Mouse (Mus musculus) kidney, adult 10 weeks (tissue): ENCODE measurements around the gene Frem2. TPM values are rescaled to one million over a fixed set of nuclear protein-coding genes. Genes with fewer than 3 reads are reported as not detected.

Source experiments
- polyA plus RNA-seq: library from polyadenylated mRNA; stranded (reverse); fragments of 350-450 nt; fragmentation: Illumina TruSeq; extraction: RNeasy Lipid Tissue Mini Kit (QIAGEN cat#74804); gene quantifications from one replicate; pipeline ENCODE4 v1.2.3, GENCODE M21; 2014; ENCODE audit warnings: low read depth, low replicate concordance

Frem2 gene
- polyA plus RNA-seq, result 2.6 TPM

DNA sequence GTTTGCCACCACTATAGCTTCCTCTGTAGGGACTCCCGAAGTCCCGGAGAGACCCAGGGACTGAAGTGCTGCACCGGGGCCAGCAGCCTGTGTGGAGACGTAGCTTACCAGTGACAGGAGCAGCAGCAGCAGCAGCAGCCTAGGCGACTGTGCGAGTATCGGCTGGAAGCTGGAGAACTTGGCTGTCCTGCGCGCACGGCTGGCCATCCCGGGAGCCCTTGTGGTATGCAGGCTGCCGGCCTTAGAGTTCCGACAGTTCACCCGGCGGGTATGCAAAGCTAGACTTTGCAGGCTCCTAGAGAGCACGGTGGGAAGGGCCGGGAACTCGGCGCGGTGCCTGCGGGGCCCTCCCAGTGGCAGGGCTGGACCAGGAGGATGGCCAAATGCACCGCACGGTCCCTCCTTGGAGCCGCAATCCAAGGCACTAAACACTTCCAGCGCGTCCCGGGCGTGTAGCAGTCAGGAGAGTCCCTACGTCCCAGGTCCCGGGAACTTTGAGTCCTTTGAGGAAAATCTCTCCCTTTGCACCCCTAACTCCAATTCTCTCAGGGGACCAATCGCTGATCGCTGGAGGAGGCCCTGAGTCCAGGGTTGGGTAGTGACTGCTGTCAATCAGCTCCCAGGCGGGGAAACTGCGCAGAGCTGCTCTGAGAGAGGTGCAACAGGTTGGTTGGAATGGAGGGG is at the start of gene Frem2:
Gene Frem2 (minus strand): TSS at position 478 of the 684 bp plus-strand sequence.

GRCm38 (mm10) chr3:53488353-53488752 is 168.8 kb downstream of the Frem2 start, which contains the start of gene Stoml3:
TSS of gene Stoml3 (plus strand) at chr3:53488653.

Other genes with a start within 250 kb of the Frem2 start
- gene Nhlrc3, start 194.0 kb downstream of the Frem2 start, polyA plus RNA-seq, result 12.2 TPM
- 10.3 TPM for gene Proser1, start 193.7 kb downstream of the Frem2 start, polyA plus RNA-seq
- gene Stoml3, start 168.7 kb downstream of the Frem2 start, polyA plus RNA-seq, result not detected
- gene Gm10985, start 187.7 kb upstream of the Frem2 start, polyA plus RNA-seq, result not detected
- 298 TPM for gene Ufm1, start 206.5 kb upstream of the Frem2 start, polyA plus RNA-seq